15 mouse cellular contexts compared by ENCODE assay signal in the genomic region with DNA sequence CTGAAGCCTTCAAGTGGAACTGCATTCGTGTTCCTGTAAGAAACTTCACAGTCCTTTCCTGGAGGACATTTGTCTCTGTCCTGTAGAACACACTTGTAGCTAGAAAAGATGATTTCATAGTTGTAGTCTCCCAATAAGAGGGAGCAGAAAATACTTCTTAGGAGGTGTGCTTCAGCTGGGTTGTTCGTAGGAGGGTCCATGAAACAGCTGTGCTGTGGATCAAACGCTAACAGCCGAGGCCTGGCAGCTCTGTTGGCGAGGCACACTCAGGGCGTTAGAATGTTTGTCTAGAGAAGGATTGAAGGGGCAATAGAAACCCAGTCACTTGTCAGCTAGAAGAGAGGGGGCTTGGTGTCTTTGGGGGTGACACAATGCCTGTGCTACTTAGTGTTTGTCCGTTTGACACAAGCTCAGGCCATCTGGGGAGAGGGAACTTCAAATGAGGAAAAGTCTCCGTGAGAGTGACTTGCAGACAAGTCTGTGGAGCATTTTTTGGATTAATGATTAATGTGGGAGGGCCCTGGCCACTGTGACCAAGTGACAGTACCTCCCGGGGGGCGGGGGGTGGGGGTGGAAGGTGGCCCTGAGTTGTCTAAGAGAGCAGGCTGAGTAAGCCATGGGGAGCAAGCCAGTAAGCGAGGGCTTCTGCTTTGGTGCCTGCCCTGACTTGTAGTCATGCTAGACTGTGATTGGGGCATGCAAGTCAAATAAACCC. TPM values are rescaled to one million over a fixed set of nuclear protein-coding genes. Genes with fewer than 3 reads are reported as not detected.
DNase-seq lines count a peak whose midpoint lies in the region; ATAC-seq and TF ChIP-seq lines count a peak whose summit lies in the region.
"Had no signal": no experiment of that assay in that cellular context is flagged by ENCODE, and none has a peak within 500 bp of the region (broad histone marks: within the 10 kb centered on the region; RNA-seq: fewer than 3 reads in every experiment).

No protein-coding gene starts in this region.

- WGBS in liver, embryonic 11.5 days = 75% methylated on average over 11 of the region's 11 CpGs
- 86% methylated on average over 11 of the region's 11 CpGs for WGBS in forebrain, postnatal 0 days
- 69% methylated on average over 11 of the region's 11 CpGs for whole genome bisulfite sequencing in hindbrain, embryonic 11.5 days

- no peak overlapping the region for H3K4me3 ChIP-seq in liver, embryonic 11.5 days (ENCODE audit: low read depth, low read length)
- no peak overlapping the region for H3K4me3 ChIP-seq in forebrain, postnatal 0 days (ENCODE audit: low read depth, low read length)
- H3K4me3 ChIP-seq in hindbrain, embryonic 11.5 days (ENCODE audit: low read depth, low read length) = no peak overlapping the region
- H3K4me3 ChIP-seq: embryonic facial prominence, embryonic 10.5 days; forebrain, embryonic 12.5 days; hindbrain, embryonic 15.5 days; neural tube, embryonic 15.5 days had no signal

- intact Hi-C loops in heart, postnatal 10 days (cut with DNase I) = no loop called here

- DNase-seq in adrenal gland, postnatal 14 days = peak; percentile 50
- DNase-seq in adrenal gland, postnatal 25 days = no peak
- peak; percentile 36 to 71 for DNase-seq in kidney, adult 8-10 months
- no peak for DNase-seq in liver, embryonic 11.5 days (ENCODE audit: low spot score)
- DNase-seq in lung, postnatal 36 days = peak; percentile 54
- no peak for DNase-seq in forebrain, postnatal 0 days
- no peak for DNase-seq in hindbrain, embryonic 11.5 days (ENCODE audit: low spot score)
- no peak for DNase-seq in heart, postnatal 10 days
- DNase-seq: cerebellum, adult 11 months; heart, adult 18-20 months; right cerebral cortex, postnatal 14 days had no signal

- no peak overlapping the region for H3K9ac ChIP-seq in liver, embryonic 11.5 days (ENCODE audit: low read depth, low read length)
- H3K9ac ChIP-seq in forebrain, postnatal 0 days = no peak overlapping the region
- no peak overlapping the region for H3K9ac ChIP-seq in hindbrain, embryonic 11.5 days (ENCODE audit: low read depth, low read length)
- H3K9ac ChIP-seq: forebrain, embryonic 12.5 days; hindbrain, embryonic 15.5 days; neural tube, embryonic 15.5 days had no signal

- no peaks in the 10 kb centered on the region for H3K27me3 ChIP-seq in liver, embryonic 11.5 days (replicated peaks; ENCODE audit: control insufficient read depth, insufficient read depth, low read length)
- no peaks in the 10 kb centered on the region for H3K27me3 ChIP-seq in forebrain, postnatal 0 days (ENCODE audit: insufficient read depth, low read length)
- no peaks in the 10 kb centered on the region for H3K27me3 ChIP-seq in hindbrain, embryonic 11.5 days (ENCODE audit: control insufficient read depth, insufficient read depth, low read length)
- H3K27me3 ChIP-seq: forebrain, embryonic 12.5 days; hindbrain, embryonic 15.5 days; neural tube, embryonic 15.5 days had no signal

- no peaks in the 10 kb centered on the region for H3K9me3 ChIP-seq in liver, embryonic 11.5 days (ENCODE audit: control insufficient read depth, low read length)
- H3K9me3 ChIP-seq in forebrain, postnatal 0 days (ENCODE audit: low read length) = no peaks in the 10 kb centered on the region
- no peaks in the 10 kb centered on the region for H3K9me3 ChIP-seq in hindbrain, embryonic 11.5 days (ENCODE audit: control insufficient read depth, low read length)
- H3K9me3 ChIP-seq: embryonic facial prominence, embryonic 10.5 days; forebrain, embryonic 12.5 days; hindbrain, embryonic 15.5 days; neural tube, embryonic 15.5 days had no signal

- H3K4me1 ChIP-seq in liver, embryonic 11.5 days (replicated peaks; ENCODE audit: control insufficient read depth, insufficient read depth, low read length) = no peaks in the 10 kb centered on the region
- no peaks in the 10 kb centered on the region for H3K4me1 ChIP-seq in forebrain, postnatal 0 days (ENCODE audit: insufficient read depth)
- H3K4me1 ChIP-seq in hindbrain, embryonic 11.5 days (replicated peaks; ENCODE audit: control insufficient read depth, insufficient read depth, low read length) = no peaks in the 10 kb centered on the region
- H3K4me1 ChIP-seq: forebrain, embryonic 12.5 days; hindbrain, embryonic 15.5 days had no signal

- H3K4me2 ChIP-seq in liver, embryonic 11.5 days = peak overlapping the region; percentile 20; the same call in 1 of the 2 replicates
- no peak overlapping the region for H3K4me2 ChIP-seq in forebrain, postnatal 0 days (ENCODE audit: low read depth)
- H3K4me2 ChIP-seq in hindbrain, embryonic 11.5 days (replicated peaks; ENCODE audit: low read depth, low read length) = no peak overlapping the region
- H3K4me2 ChIP-seq: forebrain, embryonic 12.5 days; hindbrain, embryonic 15.5 days; neural tube, embryonic 15.5 days had no signal

- no peaks in the 10 kb centered on the region; the same call in 1 of the 2 replicates for H3K36me3 ChIP-seq in liver, embryonic 11.5 days (ENCODE audit: control insufficient read depth, insufficient read depth, low read length)
- peaks cover 29% of the 10 kb centered on the region for H3K36me3 ChIP-seq in forebrain, postnatal 0 days (ENCODE audit: insufficient read depth)
- 0 out of 2 replicates have a peak, but pooled peaks cover 2% of the 10 kb centered on the region for H3K36me3 ChIP-seq in hindbrain, embryonic 11.5 days (ENCODE audit: control insufficient read depth, insufficient read depth, low read length)

- peak; percentile 53; the same call in 1 of the 2 replicates for ATAC-seq in liver, embryonic 11.5 days (replicated peaks; ENCODE audit: low FRiP score)
- no peak for ATAC-seq in forebrain, postnatal 0 days
- no peak for ATAC-seq in hindbrain, embryonic 11.5 days (ENCODE audit: low FRiP score)

- no peak for TF ChIP-seq CTCF in forebrain, postnatal 0 days (IDR thresholded peaks at IDR 0.05; ENCODE audit: low read depth)

- no peak overlapping the region; the same call in none of the 2 replicates for H3K27ac ChIP-seq in liver, embryonic 11.5 days (ENCODE audit: low read depth, low read length)
- no peak overlapping the region for H3K27ac ChIP-seq in forebrain, postnatal 0 days (ENCODE audit: low read depth, low read length)
- H3K27ac ChIP-seq in hindbrain, embryonic 11.5 days (ENCODE audit: low read depth, low read length) = no peak overlapping the region
- H3K27ac ChIP-seq: embryonic facial prominence, embryonic 10.5 days; forebrain, embryonic 12.5 days; hindbrain, embryonic 15.5 days; neural tube, embryonic 15.5 days had no signal

RNA-seq across cellular contexts. Expression of a gene that starts 16.1 kb away (rescaled TPM):
- 43.7 and 47.7 TPM in 2 replicates for total RNA-seq in adrenal gland, postnatal 14 days (2021)
- 70.8 and 76.6 TPM in 2 replicates for total RNA-seq in adrenal gland, postnatal 25 days (2021)
- 29.8 and 31.3 TPM in 2 replicates for polyA plus RNA-seq in liver, embryonic 11.5 days (2014; fragmentation: Nextera tagmentation; extraction: Ambion mirVana)
- total RNA-seq in forebrain, postnatal 0 days (2014; rRNA removed) = 6.0 and 8.1 TPM in 2 replicates
- 5.2 and 5.4 TPM in 2 replicates for polyA plus RNA-seq in forebrain, postnatal 0 days (2015; fragmentation: Nextera tagmentation; extraction: Ambion mirVana)
- polyA plus RNA-seq in hindbrain, embryonic 11.5 days (2014; fragmentation: Nextera tagmentation; extraction: Ambion mirVana) = 23.6 and 25.8 TPM in 2 replicates
- 10 to 100 TPM; 22.4 to 24.2 TPM for total RNA-seq in heart, postnatal 10 days (2021)

RNA-seq across cellular contexts. Expression of a gene that starts 16.3 kb away (rescaled TPM):
- total RNA-seq in adrenal gland, postnatal 14 days (2021) = 23.2 and 26.2 TPM in 2 replicates
- 20.9 and 34.2 TPM in 2 replicates for total RNA-seq in adrenal gland, postnatal 25 days (2021)
- 49.7 and 54.4 TPM in 2 replicates for polyA plus RNA-seq in liver, embryonic 11.5 days (2014; fragmentation: Nextera tagmentation; extraction: Ambion mirVana)
- total RNA-seq in forebrain, postnatal 0 days (2014; rRNA removed) = 93.1 and 105 TPM in 2 replicates
- polyA plus RNA-seq in forebrain, postnatal 0 days (2015; fragmentation: Nextera tagmentation; extraction: Ambion mirVana) = 118 and 122 TPM in 2 replicates
- polyA plus RNA-seq in hindbrain, embryonic 11.5 days (2014; fragmentation: Nextera tagmentation; extraction: Ambion mirVana) = 69.5 and 70.5 TPM in 2 replicates
- 10 to 100 TPM; 27.6 to 29.5 TPM for total RNA-seq in heart, postnatal 10 days (2021)

Comparison
In these comparisons a context has a peak if more than half of its experiments do, and no peak if none do; other contexts are left out.
1. DNase-seq: peak in adrenal gland, postnatal 14 days (single experiment), kidney, adult 8-10 months (2 of 2) and lung, postnatal 36 days (single experiment); none in adrenal gland, postnatal 25 days (single experiment), liver, embryonic 11.5 days (single experiment), forebrain, postnatal 0 days (single experiment), hindbrain, embryonic 11.5 days (single experiment) and heart, postnatal 10 days (0 of 2).